Mouse (Mus musculus): ENCODE data around the gene Lemd1. TPM values are rescaled to one million over a fixed set of nuclear protein-coding genes. Genes with fewer than 3 reads are reported as not detected.

Gene Lemd1
- total RNA-seq, 2 experiments from 2014 or later: not detected

GRCm38 (mm10) chr1:132308674-132309073, 117.4 kb downstream of the Lemd1 start:
- no peak for ATAC-seq (replicated peaks; ENCODE audit: poor library complexity, severe bottlenecking)

Other genes starting within 250 kb of the Lemd1 start
- gene Slc45a3, start 228.5 kb upstream of the Lemd1 start, total RNA-seq (2014; fragmentation: Nextera tagmentation): 1.1 and 4.0 TPM in 2 replicates
- gene Slc45a3, start 228.5 kb upstream of the Lemd1 start, total RNA-seq (2017): 0.65 and 0.82 TPM in 2 replicates
- 83.3 and 104 TPM in 2 replicates for gene Elk4, start 183.8 kb upstream of the Lemd1 start, total RNA-seq (2014; fragmentation: Nextera tagmentation)
- gene Elk4, start 183.8 kb upstream of the Lemd1 start, total RNA-seq (2017): 51.9 and 63.8 TPM in 2 replicates
- gene Mfsd4a, start 123.4 kb upstream of the Lemd1 start, total RNA-seq (2014; fragmentation: Nextera tagmentation): not detected in 2 replicates
- gene Mfsd4a, start 123.4 kb upstream of the Lemd1 start, total RNA-seq (2017): 0.82 and 4.8 TPM in 2 replicates
- gene Cdk18, start 51.7 kb upstream of the Lemd1 start, total RNA-seq (2014; fragmentation: Nextera tagmentation): 4.0 and 6.5 TPM in 2 replicates
- gene Cdk18, start 51.7 kb upstream of the Lemd1 start, total RNA-seq (2017): 0.36 and 0.43 TPM in 2 replicates
- gene AC124108.1, start within 50 bp of the Lemd1 start, total RNA-seq (2014; fragmentation: Nextera tagmentation): not detected in 2 replicates
- not detected in 2 replicates for gene AC124108.1, start within 50 bp of the Lemd1 start, total RNA-seq (2017)
- gene Gm10188, start 38.3 kb downstream of the Lemd1 start, total RNA-seq (2014; fragmentation: Nextera tagmentation): not detected in 2 replicates
- gene Gm10188, start 38.3 kb downstream of the Lemd1 start, total RNA-seq (2017): not detected in 2 replicates
- not detected in 2 replicates for gene Klhdc8a, start 107.2 kb downstream of the Lemd1 start, total RNA-seq (2014; fragmentation: Nextera tagmentation)
- gene Klhdc8a, start 107.2 kb downstream of the Lemd1 start, total RNA-seq (2017): not detected in 2 replicates
- 37.2 and 40.4 TPM in 2 replicates for gene Nuak2, start 124.7 kb downstream of the Lemd1 start, total RNA-seq (2014; fragmentation: Nextera tagmentation)
- gene Nuak2, start 124.7 kb downstream of the Lemd1 start, total RNA-seq (2017): 19.3 and 21.7 TPM in 2 replicates
- gene Tmcc2, start 199.8 kb downstream of the Lemd1 start, total RNA-seq (2014; fragmentation: Nextera tagmentation): 1.5 and 6.2 TPM in 2 replicates
- gene Tmcc2, start 199.8 kb downstream of the Lemd1 start, total RNA-seq (2017): 3.7 and 4.2 TPM in 2 replicates
- gene Dstyk, start 226.1 kb downstream of the Lemd1 start, total RNA-seq (2014; fragmentation: Nextera tagmentation): 16.4 and 19.2 TPM in 2 replicates
- 18.1 and 43.1 TPM in 2 replicates for gene Dstyk, start 226.1 kb downstream of the Lemd1 start, total RNA-seq (2017)